Mouse (Mus musculus): ENCODE results near the gene Gm28035. TPM values are rescaled to one million over a fixed set of nuclear protein-coding genes. Genes with fewer than 3 reads are reported as not detected.

Gm28035 gene
- total RNA-seq, 2 experiments from 2014 or later = 9.2 to 11.1 TPM

DNA sequence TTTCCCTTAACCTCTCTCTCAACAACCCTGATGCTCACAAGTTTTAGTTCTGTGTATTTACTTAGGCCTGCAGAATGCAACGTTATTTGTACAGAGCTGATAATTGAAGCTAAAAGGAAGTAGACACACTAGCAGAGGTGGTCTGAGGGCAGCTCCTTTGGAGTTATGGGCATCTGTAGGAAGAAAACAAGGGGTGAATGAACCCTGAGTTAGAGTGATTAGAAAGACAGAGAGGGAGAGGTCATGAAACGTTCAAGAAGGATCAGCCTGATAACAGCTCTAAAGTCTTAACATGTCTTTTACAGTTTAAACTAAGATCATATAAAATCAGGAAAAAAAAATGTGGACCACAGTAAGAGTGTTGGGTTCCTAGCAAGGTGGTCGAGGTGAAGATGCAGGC, 69.0 kb downstream of the Gm28035 start:
- DNase-seq = no peak

DNA sequence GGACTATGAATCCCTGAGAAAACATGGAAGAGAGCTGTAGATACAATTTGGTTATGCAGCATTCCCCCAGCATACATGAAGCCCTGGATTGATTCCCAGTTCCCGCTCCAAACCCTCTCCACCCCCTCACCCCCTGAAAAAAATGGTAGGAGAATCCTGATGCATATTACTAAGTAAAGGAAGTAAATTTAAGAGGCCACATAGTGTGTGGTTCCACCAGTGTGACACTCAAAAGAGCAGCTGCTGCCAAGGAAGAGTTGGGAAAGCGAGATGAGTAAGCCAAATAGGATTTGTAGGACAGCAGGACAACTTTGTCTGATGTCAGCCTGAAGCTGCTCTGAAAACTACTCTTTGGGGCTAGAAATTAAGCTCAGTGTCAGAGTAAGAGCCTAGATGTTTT, 71.1 kb downstream of the Gm28035 start:
- DNase-seq = no peak

DNA sequence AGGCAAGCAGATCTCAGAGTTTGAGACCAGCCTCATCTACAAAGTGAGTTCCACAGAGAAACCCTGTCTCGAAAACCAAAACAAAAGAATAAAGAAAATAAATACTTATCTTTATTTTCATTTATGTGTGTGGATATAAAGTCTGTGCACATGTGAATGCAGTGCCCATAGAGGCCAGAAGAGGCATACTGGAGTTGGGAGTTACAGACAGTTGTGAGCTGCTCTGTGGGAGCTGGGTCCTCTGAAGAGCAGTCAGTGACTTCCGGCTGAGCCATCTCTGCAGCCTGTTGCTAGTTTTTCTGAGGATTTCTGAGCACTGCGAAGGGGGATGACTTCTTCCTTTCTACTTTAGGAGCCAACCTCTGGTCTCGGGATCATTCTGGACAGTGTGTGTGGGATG, 75.8 kb downstream of the Gm28035 start:
- DNase-seq = no peak

DNA sequence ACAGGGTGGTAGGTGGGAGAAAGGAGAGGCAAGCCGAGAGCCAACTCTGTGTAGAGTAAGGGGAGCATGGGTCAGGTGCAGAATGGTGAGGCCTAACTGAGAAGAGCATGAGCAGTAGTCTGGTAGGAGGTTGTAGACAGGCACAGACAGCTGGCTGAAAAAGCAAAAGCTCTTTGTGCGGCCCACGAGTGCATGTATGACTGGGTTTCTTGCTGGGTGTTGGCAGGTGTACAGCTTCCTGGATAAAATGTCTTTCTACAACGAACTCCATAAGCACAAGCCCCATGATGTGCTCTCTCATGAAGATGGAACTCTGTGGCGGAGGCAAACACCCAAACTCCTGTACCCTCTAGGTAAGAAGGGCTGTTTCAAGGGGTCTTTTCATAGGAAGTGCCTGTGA, 76.6 kb downstream of the Gm28035 start:
- DNase-seq = no peak

GRCm38 (mm10) chr2:30319260-30319659, 78.9 kb downstream of the Gm28035 start:
- no peak for DNase-seq

DNA sequence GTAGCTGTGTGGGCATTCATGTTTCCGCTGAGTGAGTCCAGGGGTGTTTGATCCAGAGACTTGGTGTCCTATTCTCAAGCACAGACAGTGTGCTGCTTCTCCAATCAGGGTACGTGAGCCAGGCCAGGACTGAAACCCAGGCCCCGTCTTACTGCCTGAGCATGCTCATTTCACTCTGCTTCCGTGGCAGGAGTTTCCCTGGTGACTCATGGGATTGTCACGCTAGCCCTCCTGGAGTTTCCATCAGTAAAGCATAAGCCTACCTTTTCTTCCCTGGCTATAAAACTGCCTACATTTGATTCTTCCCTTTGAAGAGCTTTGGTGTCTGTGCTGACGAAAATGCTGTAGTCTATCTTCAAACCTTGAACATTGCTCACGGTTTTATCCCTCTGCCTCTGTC, 82.7 kb downstream of the Gm28035 start:
- DNase-seq = no peak

DNA sequence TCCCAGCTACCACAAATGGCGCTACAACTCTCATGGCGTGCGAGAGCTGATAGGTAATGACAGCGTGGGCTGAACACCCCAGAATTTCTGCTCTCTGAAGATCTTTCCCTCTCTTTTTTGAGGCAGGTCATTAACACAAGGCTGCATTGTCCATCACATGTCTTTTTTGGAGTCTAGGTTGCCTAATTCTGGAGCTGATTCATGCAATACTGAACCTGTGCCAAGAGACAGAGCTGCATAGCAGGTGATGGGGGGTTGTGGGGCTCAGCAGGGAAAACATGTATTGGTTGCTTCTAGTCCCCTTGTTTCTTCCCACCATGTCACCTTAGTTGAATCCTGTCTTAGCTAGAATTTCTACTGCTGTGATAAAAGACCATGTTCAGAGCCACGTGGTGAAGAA, 84.9 kb downstream of the Gm28035 start:
- DNase-seq = no peak

- DNase-seq = no peak
These were observed 86.9 kb downstream of the Gm28035 start for GRCm38 (mm10) chr2:30327276-30327675.

GRCm38 (mm10) chr2:30328791-30329190, 88.4 kb downstream of the Gm28035 start:
- no peak for DNase-seq

Other genes with a start within 250 kb of the Gm28035 start
- 10 to 100 TPM; 31.8 to 34.0 TPM for gene Wdr34, start 191.7 kb upstream of the Gm28035 start, total RNA-seq (2021)
- gene Set, start 183.2 kb upstream of the Gm28035 start, total RNA-seq (2021) = 100 to 1,000 TPM; 189 to 193 TPM
- 1 to 10 TPM; 1.1 to 2.0 TPM for gene Pkn3, start 162.9 kb upstream of the Gm28035 start, total RNA-seq (2021)
- 1 to 10 TPM; 9.4 to 9.5 TPM for gene Zdhhc12, start 146.9 kb upstream of the Gm28035 start, total RNA-seq (2021)
- 100 to 1,000 TPM; 189 to 198 TPM for gene Zer1, start 116.0 kb upstream of the Gm28035 start, total RNA-seq (2021)
- gene Tbc1d13, start 106.8 kb upstream of the Gm28035 start, total RNA-seq (2021) = 10 to 100 TPM; 58.5 to 61.7 TPM
- 10 to 100 TPM; 21.3 to 21.9 TPM for gene Endog, start 69.1 kb upstream of the Gm28035 start, total RNA-seq (2021)
- 10 to 100 TPM; 34.5 to 37.2 TPM for gene Spout1, start 62.1 kb upstream of the Gm28035 start, total RNA-seq (2021)
- gene Kyat1, start 34.7 kb upstream of the Gm28035 start, total RNA-seq (2021) = 10 to 100 TPM; 16.0 to 16.2 TPM
- gene Lrrc8a, start 2.9 kb upstream of the Gm28035 start, total RNA-seq (2021) = 10 to 100 TPM; 52.4 to 57.5 TPM
- 10 to 100 TPM; 16.8 to 21.9 TPM for gene Phyhd1, start 25.6 kb downstream of the Gm28035 start, total RNA-seq (2021)
- not detected for gene Gm28038, start 40.5 kb downstream of the Gm28035 start, total RNA-seq (2021)
- gene Dolk, start 45.8 kb downstream of the Gm28035 start, total RNA-seq (2021) = 10 to 100 TPM; 20.9 to 22.2 TPM
- gene Nup188, start 45.8 kb downstream of the Gm28035 start, total RNA-seq (2021) = 10 to 100 TPM; 21.1 to 23.4 TPM
- 100 to 1,000 TPM; 255 to 284 TPM for gene Sh3glb2, start 118.8 kb downstream of the Gm28035 start, total RNA-seq (2021)
- gene Miga2, start 123.7 kb downstream of the Gm28035 start, total RNA-seq (2021) = 100 to 1,000 TPM; 108 to 121 TPM
- gene Dolpp1, start 151.7 kb downstream of the Gm28035 start, total RNA-seq (2021) = 10 to 100 TPM; 26.8 to 28.6 TPM
- 10 to 100 TPM; 42.5 to 46.1 TPM for gene Crat, start 175.2 kb downstream of the Gm28035 start, total RNA-seq (2021)
- gene Ptpa, start 175.5 kb downstream of the Gm28035 start, total RNA-seq (2021) = 100 to 1,000 TPM; 166 to 168 TPM
- gene Ier5l, start 233.7 kb downstream of the Gm28035 start, total RNA-seq (2021) = 10 to 100 TPM; 10.4 to 12.7 TPM